8 mouse cellular contexts compared by ENCODE assay signal in the genomic region with DNA sequence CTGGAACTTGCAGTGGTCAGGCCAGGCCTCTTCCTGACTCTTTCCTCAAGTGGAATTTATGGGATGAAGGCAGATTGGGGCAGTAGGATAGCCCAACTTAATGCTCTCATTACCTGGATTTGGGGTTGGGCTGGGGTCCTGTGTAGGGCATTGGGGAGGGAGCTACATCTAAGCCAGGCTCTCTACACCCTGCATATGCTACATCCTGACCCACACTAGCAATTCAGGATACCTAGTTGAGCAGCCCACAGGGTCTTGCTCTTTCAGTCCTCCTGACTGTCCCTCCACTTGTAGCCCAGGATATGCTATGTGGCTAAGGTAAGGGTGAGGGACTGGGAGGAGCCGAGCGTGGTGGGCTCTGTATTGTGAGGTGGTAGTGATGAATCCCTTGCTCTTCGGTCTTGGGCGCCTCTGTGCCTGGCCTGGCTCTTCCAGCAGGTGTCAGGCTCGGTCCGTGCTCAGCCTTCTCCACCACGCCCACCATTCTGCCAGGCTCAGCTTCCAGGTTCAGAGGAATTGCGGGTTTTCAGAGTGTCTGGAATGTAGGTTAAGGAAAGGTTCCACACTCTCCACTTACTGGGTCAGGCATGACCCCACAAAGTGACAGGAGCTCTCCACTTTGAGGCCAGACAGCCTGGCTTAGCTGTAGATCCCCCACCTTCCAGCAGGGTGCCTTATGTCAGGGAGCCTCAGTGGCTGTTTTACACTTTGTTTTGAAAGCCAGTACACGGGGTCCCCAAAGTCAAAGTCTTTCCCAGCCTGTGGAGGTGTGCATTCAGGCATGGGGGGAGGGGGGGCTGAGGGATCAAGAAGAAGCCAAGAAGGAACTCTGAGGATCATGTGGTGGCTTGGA. TPM values are rescaled to one million over a fixed set of nuclear protein-coding genes. Genes with fewer than 3 reads are reported as not detected.
DNase-seq lines count a peak whose midpoint lies in the region; ATAC-seq lines count a peak whose summit lies in the region.

No protein-coding gene starts in this region.

- intact Hi-C loops in heart, postnatal 14 days (cut with DNase I) = loop anchor here (2.0 kb wide), 1 partner anchor 179 kb away; no protein-coding TSS in a partner anchor
- intact Hi-C loops in heart, postnatal 36 days (cut with DNase I) = loop anchor here (1.0 kb wide), 1 partner anchor 178 kb away; no protein-coding TSS in a partner anchor
- intact Hi-C loops in gastrocnemius, postnatal 14 days (cut with DNase I; ENCODE audit: low total_unique reads) = no loop called here

- H3K36me3 ChIP-seq in hindbrain, embryonic 15.5 days = no peaks in the 10 kb centered on the region
- no peaks in the 10 kb centered on the region for H3K36me3 ChIP-seq in limb, embryonic 12.5 days

- no peak overlapping the region for H3K4me3 ChIP-seq in hindbrain, embryonic 15.5 days
- H3K4me3 ChIP-seq in limb, embryonic 12.5 days (replicated peaks) = no peak overlapping the region

- peak; percentile 89 for ATAC-seq in hindbrain, embryonic 15.5 days (ENCODE audit: low FRiP score, low read depth)
- 0 out of 2 replicates have a peak, but pooled peaks have one; percentile 16 for ATAC-seq in limb, embryonic 12.5 days (ENCODE audit: insufficient number of reproducible peaks, insufficient read depth, low FRiP score, low TSS enrichment, low read depth)

- no peak overlapping the region for H3K4me2 ChIP-seq in hindbrain, embryonic 15.5 days
- no peak overlapping the region for H3K4me2 ChIP-seq in limb, embryonic 12.5 days

- H3K9me3 ChIP-seq in hindbrain, embryonic 15.5 days = no peaks in the 10 kb centered on the region
- no peaks in the 10 kb centered on the region for H3K9me3 ChIP-seq in limb, embryonic 12.5 days

- H3K27ac ChIP-seq in hindbrain, embryonic 15.5 days (replicated peaks) = no peak overlapping the region
- no peak overlapping the region for H3K27ac ChIP-seq in limb, embryonic 12.5 days

- H3K27me3 ChIP-seq in hindbrain, embryonic 15.5 days = peaks cover 28% of the 10 kb centered on the region
- peaks cover 90% of the 10 kb centered on the region for H3K27me3 ChIP-seq in limb, embryonic 12.5 days

- WGBS in hindbrain, embryonic 15.5 days = 8% methylated on average over 9 of the region's 9 CpGs
- 4% methylated on average over 9 of the region's 9 CpGs for WGBS in limb, embryonic 12.5 days

- DNase-seq in heart, postnatal 14 days = peak; percentile 37 to 40
- no peak for DNase-seq in heart, postnatal 36 days
- peak; percentile 72 for DNase-seq in MN1 (ENCODE audit: low spot score)
- peak; percentile 78 for DNase-seq in embryo, embryonic 10 days (ENCODE audit: low spot score)
- peak; percentile 31 to 46 for DNase-seq in right cerebral cortex, postnatal 36 days (ENCODE audit: low spot score in 2 of 2)
- DNase-seq in gastrocnemius, postnatal 14 days = no peak

- H3K4me1 ChIP-seq in hindbrain, embryonic 15.5 days (replicated peaks) = peaks cover 13% of the 10 kb centered on the region
- H3K4me1 ChIP-seq in limb, embryonic 12.5 days (replicated peaks) = peaks cover 7% of the 10 kb centered on the region

- no peak overlapping the region for H3K9ac ChIP-seq in hindbrain, embryonic 15.5 days
- H3K9ac ChIP-seq in limb, embryonic 12.5 days (replicated peaks) = no peak overlapping the region

RNA-seq across cellular contexts. Expression of gene C1qc, which starts 1.1 kb away (rescaled TPM):
- 10 to 100 TPM; 34.9 to 36.4 TPM for total RNA-seq in heart, postnatal 14 days (2021)
- total RNA-seq in heart, postnatal 36 days (2021) = 10 to 100 TPM; 32.6 to 53.9 TPM
- 24.2 and 33.1 TPM in 2 replicates for polyA plus RNA-seq in hindbrain, embryonic 15.5 days (2015; fragmentation: Nextera tagmentation; extraction: Ambion mirVana)
- 11.9 and 12.8 TPM in 2 replicates for polyA plus RNA-seq in limb, embryonic 12.5 days (2016; fragmentation: Nextera tagmentation; extraction: Ambion mirVana)
- total RNA-seq in gastrocnemius, postnatal 14 days (2021) = 10 to 100 TPM; 15.2 to 18.1 TPM

RNA-seq across cellular contexts. Expression of gene C1qa, which starts 4.7 kb away (rescaled TPM):
- total RNA-seq in heart, postnatal 14 days (2021) = 10 to 100 TPM; 39.1 to 41.5 TPM
- 10 to 100 TPM; 41.8 to 69.2 TPM for total RNA-seq in heart, postnatal 36 days (2021)
- 30.8 and 36.4 TPM in 2 replicates for polyA plus RNA-seq in hindbrain, embryonic 15.5 days (2015; fragmentation: Nextera tagmentation; extraction: Ambion mirVana)
- 11.4 and 11.9 TPM in 2 replicates for polyA plus RNA-seq in limb, embryonic 12.5 days (2016; fragmentation: Nextera tagmentation; extraction: Ambion mirVana)
- total RNA-seq in gastrocnemius, postnatal 14 days (2021) = 10 to 100 TPM; 18.7 to 19.7 TPM

RNA-seq across cellular contexts. Expression of gene C1qb, which starts 7.9 kb away (rescaled TPM):
- 10 to 100 TPM; 41.6 to 44.7 TPM for total RNA-seq in heart, postnatal 14 days (2021)
- 10 to 100 TPM; 39.8 to 72.6 TPM for total RNA-seq in heart, postnatal 36 days (2021)
- polyA plus RNA-seq in hindbrain, embryonic 15.5 days (2015; fragmentation: Nextera tagmentation; extraction: Ambion mirVana) = 42.6 and 56.4 TPM in 2 replicates
- 17.7 and 20.9 TPM in 2 replicates for polyA plus RNA-seq in limb, embryonic 12.5 days (2016; fragmentation: Nextera tagmentation; extraction: Ambion mirVana)
- 10 to 100 TPM; 18.8 to 20.8 TPM for total RNA-seq in gastrocnemius, postnatal 14 days (2021)

RNA-seq across cellular contexts. Expression of gene Ephb2, which starts 58.1 kb away (rescaled TPM):
- total RNA-seq in heart, postnatal 14 days (2021) = 1 to 10 TPM in 1 of 2 experiments, under 1 TPM in 1; 0.81 to 1.1 TPM
- under 1 TPM; 0.16 to 0.39 TPM for total RNA-seq in heart, postnatal 36 days (2021)
- 23.7 and 24.3 TPM in 2 replicates for polyA plus RNA-seq in hindbrain, embryonic 15.5 days (2015; fragmentation: Nextera tagmentation; extraction: Ambion mirVana)
- polyA plus RNA-seq in limb, embryonic 12.5 days (2016; fragmentation: Nextera tagmentation; extraction: Ambion mirVana) = 13.7 and 16.9 TPM in 2 replicates
- 1 to 10 TPM; 1.2 to 4.2 TPM for total RNA-seq in gastrocnemius, postnatal 14 days (2021)

Comparison
In these comparisons a context has a peak if more than half of its experiments do, and no peak if none do; other contexts are left out.
1. DNase-seq: peak in heart, postnatal 14 days (2 of 2), MN1 (single experiment), embryo, embryonic 10 days (single experiment) and right cerebral cortex, postnatal 36 days (2 of 2); none in heart, postnatal 36 days (0 of 2) and gastrocnemius, postnatal 14 days (single experiment).